Mouse (Mus musculus) left cerebral cortex, adult 11 months (tissue): ENCODE results near the gene Eef1g.

Experiments used
- DNase-seq: peaks from one replicate; pipeline ENCODE4 v3.0.0; 2022; ENCODE audit warnings: low spot score

The Eef1g gene

GRCm38 (mm10) chr19:8966590-8967372 is at the start of gene Eef1g:
TSS of gene Eef1g (plus strand) at chr19:8967041.
- DNase-seq: peak; percentile 99

- no peak for DNase-seq
Measured at GRCm38 (mm10) chr19:8919000-8919399, 47.8 kb upstream of the Eef1g start.

GRCm38 (mm10) chr19:8919684-8920072 is 47.2 kb upstream of the Eef1g start:
- no peak for DNase-seq

- peak; percentile 87 for DNase-seq
Measured at GRCm38 (mm10) chr19:8920073-8920736, 46.6 kb upstream of the Eef1g start, which contains the start of gene B3gat3. TSS of gene B3gat3 (plus strand) at chr19:8920374.

GRCm38 (mm10) chr19:8920836-8921291 is 46.0 kb upstream of the Eef1g start:
- DNase-seq: no peak

- DNase-seq: no peak
Measured at GRCm38 (mm10) chr19:8921741-8922140, 45.1 kb upstream of the Eef1g start.

GRCm38 (mm10) chr19:8926766-8927165 is 40.1 kb upstream of the Eef1g start:
- no peak for DNase-seq

GRCm38 (mm10) chr19:8927891-8928525 is 38.8 kb upstream of the Eef1g start:
- DNase-seq: no peak

GRCm38 (mm10) chr19:8928689-8929223 is 38.1 kb upstream of the Eef1g start:
- no peak for DNase-seq

- no peak for DNase-seq
Measured at GRCm38 (mm10) chr19:8929224-8930088, 37.4 kb upstream of the Eef1g start, which contains the start of the genes Rom1 and Eml3. TSS of gene Rom1 (minus strand) at chr19:8929356. TSS of gene Eml3 (plus strand) at chr19:8929552.

GRCm38 (mm10) chr19:8930117-8930516 is 36.7 kb upstream of the Eef1g start:
- DNase-seq: no peak

GRCm38 (mm10) chr19:8930771-8931170 is 36.1 kb upstream of the Eef1g start:
- DNase-seq: no peak

- no peak for DNase-seq
Measured at GRCm38 (mm10) chr19:8936736-8937135, 30.1 kb upstream of the Eef1g start.

- DNase-seq: no peak
Measured at GRCm38 (mm10) chr19:8940526-8941133, 26.2 kb upstream of the Eef1g start.

- no peak for DNase-seq
Measured at GRCm38 (mm10) chr19:8941136-8941514, 25.7 kb upstream of the Eef1g start.

- peak; percentile 88 for DNase-seq
Measured at GRCm38 (mm10) chr19:8941515-8942217, 25.2 kb upstream of the Eef1g start, which contains the start of gene Mta2. TSS of gene Mta2 (plus strand) at chr19:8941875.

GRCm38 (mm10) chr19:8942276-8942964 is 24.4 kb upstream of the Eef1g start:
- no peak for DNase-seq

GRCm38 (mm10) chr19:8943047-8943446 is 23.8 kb upstream of the Eef1g start:
- no peak for DNase-seq

- DNase-seq: no peak
Measured at GRCm38 (mm10) chr19:8944062-8944461, 22.8 kb upstream of the Eef1g start.

- no peak for DNase-seq
Measured at GRCm38 (mm10) chr19:8944750-8945149, 22.1 kb upstream of the Eef1g start.
